Mouse (Mus musculus): ENCODE data around the gene Olfr1506. TPM values are rescaled to one million over a fixed set of nuclear protein-coding genes. Genes with fewer than 3 reads are reported as not detected.

Olfr1506 gene
- polyA plus RNA-seq, 1 experiment: not detected

Other genes with a start within 250 kb of the Olfr1506 start
- gene Olfr1261, start 233.3 kb downstream of the Olfr1506 start, polyA plus RNA-seq (2012; fragmentation: generic; extraction: Trizol): not detected
- not detected for gene Olfr1262, start 224.3 kb downstream of the Olfr1506 start, polyA plus RNA-seq (2012; fragmentation: generic; extraction: Trizol)
- 0.02 TPM for gene Olfr1263, start 212.4 kb downstream of the Olfr1506 start, polyA plus RNA-seq (2012; fragmentation: generic; extraction: Trizol)
- not detected for gene Olfr1264, start 198.9 kb downstream of the Olfr1506 start, polyA plus RNA-seq (2012; fragmentation: generic; extraction: Trizol)
- not detected for gene Olfr1265, start 189.2 kb downstream of the Olfr1506 start, polyA plus RNA-seq (2012; fragmentation: generic; extraction: Trizol)
- not detected for gene Olfr140, start 160.9 kb downstream of the Olfr1506 start, polyA plus RNA-seq (2012; fragmentation: generic; extraction: Trizol)
- gene Olfr1269, start 103.1 kb downstream of the Olfr1506 start, polyA plus RNA-seq (2012; fragmentation: generic; extraction: Trizol): not detected
- not detected for gene Olfr32, start 82.2 kb downstream of the Olfr1506 start, polyA plus RNA-seq (2012; fragmentation: generic; extraction: Trizol)
- not detected for gene Olfr1270, start 71.4 kb downstream of the Olfr1506 start, polyA plus RNA-seq (2012; fragmentation: generic; extraction: Trizol)
- gene Olfr142, start 33.1 kb upstream of the Olfr1506 start, polyA plus RNA-seq (2012; fragmentation: generic; extraction: Trizol): not detected
- not detected for gene Olfr1271, start 46.5 kb upstream of the Olfr1506 start, polyA plus RNA-seq (2012; fragmentation: generic; extraction: Trizol)
- gene Olfr1272, start 68.3 kb upstream of the Olfr1506 start, polyA plus RNA-seq (2012; fragmentation: generic; extraction: Trizol): not detected
- gene Gm13769, start 97.7 kb upstream of the Olfr1506 start, polyA plus RNA-seq (2012; fragmentation: generic; extraction: Trizol): not detected
- gene Olfr1274-ps, start 174.2 kb upstream of the Olfr1506 start, polyA plus RNA-seq (2012; fragmentation: generic; extraction: Trizol): not detected

All from myocyte (in vitro differentiated cells).